Mouse (Mus musculus): ENCODE data around the gene Iqce. TPM values are rescaled to one million over a fixed set of nuclear protein-coding genes. Genes with fewer than 3 reads are reported as not detected.

The Iqce gene
- total RNA-seq, 2 experiments from 2014 or later: 2.6 to 3.1 TPM

DNA sequence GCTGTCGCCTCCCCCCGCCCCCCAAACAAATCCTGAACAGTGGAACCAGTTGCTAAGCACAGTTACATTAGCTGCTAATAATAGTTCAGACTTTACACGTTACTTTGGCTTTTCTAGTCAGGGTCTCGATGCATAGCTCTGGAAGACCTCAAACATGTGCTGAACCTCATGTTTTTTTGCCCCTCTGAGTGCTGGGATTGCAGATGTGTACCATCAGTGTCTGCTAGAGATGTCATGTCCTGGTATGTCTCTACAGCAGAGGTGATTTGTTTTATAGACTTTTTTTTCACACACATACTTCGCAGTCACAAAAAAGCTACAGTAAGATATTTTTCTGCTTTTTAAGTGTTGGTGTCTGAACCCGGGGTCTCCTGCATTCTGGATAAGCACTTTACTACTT, 30.1 kb downstream of the Iqce start:
- DNase-seq: no peak
- intact Hi-C loops (cut with DNase I): no loop called here

DNA sequence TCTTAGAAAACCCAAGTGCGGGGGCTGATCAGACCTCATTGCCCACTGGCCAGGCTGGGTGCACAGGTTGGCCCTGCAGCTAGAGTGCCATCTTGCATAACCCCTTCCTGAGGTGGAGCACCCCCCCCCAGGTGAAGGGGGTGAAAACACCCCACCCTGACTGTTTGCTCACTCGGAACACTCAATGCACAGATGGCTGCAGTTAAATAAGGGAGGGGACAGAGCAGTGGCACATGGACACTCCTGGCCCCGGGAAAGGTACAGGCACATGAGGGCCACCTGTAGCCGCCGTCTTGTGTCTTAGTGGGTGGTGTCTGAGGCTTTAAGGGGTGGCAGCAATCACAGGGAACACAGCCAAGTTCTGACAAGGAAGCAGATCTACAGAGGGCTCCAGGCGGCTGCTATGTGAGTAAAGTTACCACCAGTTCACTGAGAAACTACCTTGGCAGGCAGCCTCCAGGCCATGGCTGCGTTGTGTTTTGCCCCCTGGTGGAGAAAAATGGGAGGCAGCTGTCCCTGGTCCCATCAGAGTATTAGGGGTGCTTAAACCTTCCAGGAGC, 38.5 kb downstream of the Iqce start:
- DNase-seq: peak; percentile 38 to 55
- intact Hi-C loops (cut with DNase I): loop anchor here (2.0 to 5.0 kb wide), 2 partner anchors 35 to 121 kb away; no protein-coding TSS in a partner anchor

DNA sequence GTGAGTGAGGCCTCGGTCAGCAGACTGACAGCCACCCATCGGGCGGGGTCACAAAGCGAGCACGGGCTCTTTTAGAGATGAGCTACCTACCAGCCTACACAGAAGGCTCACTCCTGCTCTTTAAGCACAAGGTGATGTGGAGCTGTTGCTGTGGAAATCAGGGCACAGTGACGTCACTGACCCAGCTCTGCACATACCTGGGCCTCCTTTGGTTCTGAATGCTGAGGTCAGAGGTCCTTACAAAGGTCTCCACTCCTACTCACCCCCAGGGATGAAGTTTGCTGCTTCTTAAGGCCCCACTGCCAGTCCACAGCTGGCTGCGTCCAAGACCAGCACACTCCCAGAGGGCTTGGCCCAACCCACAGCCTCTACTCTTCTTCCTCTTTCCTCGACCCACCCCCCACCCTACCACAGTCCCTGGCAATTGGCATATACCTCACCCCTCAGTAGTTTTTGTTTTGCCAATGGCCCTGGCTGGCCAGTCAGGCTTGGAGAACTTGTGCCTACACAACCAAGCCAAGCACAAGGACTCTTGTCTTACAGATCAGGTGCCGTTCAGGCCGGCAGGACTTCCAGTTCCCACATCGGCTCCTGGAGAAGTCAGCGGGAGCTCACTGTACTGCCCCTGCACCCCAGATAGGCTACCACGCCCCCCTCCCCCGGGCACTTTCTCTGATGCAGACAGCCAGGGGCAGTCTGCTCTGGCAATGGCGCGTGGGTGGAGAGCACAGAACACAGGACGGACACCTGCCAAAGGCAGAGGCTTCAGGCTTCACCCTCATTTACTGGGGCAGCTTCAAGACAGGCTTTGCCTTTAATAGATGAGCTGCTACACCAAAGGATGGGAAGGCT, 39.2 kb downstream of the Iqce start:
- DNase-seq: no peak
- intact Hi-C loops (cut with DNase I): loop anchor here (5.0 kb wide), 1 partner anchor 121 kb away; no protein-coding TSS in a partner anchor

DNA sequence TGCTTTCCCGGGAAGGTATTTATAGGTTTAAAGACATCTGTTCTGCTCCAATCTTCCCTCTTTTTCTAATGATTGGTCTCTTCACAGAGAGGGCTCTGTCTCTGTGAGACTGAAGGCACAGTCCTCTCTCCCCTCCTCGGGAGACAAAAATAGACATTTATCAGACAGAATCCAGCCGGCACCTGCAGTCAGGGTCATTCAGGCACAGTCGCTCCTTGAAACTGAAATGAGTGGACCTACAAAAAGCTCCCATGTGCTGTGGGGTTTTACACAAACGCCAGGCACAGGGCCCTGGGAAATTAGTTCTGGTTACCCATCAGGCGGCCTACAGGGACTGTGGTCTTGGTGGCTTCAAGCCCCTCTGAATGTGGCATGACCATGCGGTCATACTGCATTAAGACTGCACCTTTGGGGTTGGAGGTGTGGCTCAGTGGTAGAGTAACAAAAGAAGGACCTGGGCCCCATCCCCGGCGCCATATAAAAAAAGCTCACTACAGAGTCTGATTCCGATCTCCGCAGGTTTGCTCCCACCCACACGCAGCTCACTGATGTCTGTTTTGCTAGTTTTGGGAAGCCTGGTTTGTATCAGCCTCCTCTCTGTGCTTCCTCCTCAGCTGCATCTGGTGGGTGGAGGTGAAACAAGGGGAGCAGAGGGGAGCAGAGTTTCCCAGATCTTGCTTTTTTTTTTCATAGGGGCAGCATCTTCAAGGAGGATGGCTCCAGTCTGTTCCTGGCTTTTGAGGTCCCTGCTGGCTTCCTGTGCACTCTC, 40.1 kb downstream of the Iqce start:
- intact Hi-C loops (cut with DNase I): loop anchor here (5.0 kb wide), 1 partner anchor 120 kb away; no protein-coding TSS in a partner anchor
- DNase-seq: no peak

DNA sequence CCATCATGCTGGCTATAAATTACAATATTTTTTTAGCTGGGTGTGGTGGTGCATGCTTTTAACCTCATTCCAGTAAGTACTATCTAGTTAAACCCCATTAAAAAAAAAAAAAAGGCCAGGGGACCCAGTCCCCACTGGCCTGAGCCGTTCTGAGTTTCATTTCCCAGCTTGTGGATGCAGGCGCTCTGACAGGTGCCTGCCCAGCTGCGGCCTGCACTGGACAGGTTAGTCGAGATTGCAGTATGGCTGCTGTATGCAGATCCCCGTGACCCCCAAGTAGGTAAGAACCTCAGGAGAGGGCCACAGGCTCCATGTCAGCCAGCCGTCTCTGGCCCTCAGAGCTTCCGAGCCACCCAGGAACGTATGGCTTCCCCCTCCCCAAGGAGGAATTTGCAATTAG, 40.8 kb downstream of the Iqce start:
- intact Hi-C loops (cut with DNase I): loop anchor here (5.0 kb wide), 1 partner anchor 119 kb away; no protein-coding TSS in a partner anchor
- no peak for DNase-seq

DNA sequence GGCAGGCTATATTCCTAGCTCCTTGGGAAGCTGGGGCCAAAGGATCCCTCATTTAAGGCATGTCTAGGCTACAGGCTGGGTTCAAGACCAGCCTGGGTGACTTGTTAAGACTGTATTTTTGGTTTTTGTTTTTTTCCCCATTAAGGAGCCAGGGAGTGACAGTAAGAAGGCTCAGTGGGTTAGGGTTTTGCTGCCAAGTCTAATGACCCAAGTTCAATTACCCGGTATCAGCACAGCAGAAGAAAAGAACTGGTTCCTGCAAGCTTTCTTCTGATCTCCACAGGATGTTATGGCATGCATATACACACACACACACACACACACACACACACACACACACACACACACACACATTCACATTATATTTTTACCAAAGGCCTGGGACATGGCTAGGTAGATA, 41.8 kb downstream of the Iqce start:
- intact Hi-C loops (cut with DNase I): loop anchor here (5.0 kb wide), 1 partner anchor 118 kb away; no protein-coding TSS in a partner anchor

DNA sequence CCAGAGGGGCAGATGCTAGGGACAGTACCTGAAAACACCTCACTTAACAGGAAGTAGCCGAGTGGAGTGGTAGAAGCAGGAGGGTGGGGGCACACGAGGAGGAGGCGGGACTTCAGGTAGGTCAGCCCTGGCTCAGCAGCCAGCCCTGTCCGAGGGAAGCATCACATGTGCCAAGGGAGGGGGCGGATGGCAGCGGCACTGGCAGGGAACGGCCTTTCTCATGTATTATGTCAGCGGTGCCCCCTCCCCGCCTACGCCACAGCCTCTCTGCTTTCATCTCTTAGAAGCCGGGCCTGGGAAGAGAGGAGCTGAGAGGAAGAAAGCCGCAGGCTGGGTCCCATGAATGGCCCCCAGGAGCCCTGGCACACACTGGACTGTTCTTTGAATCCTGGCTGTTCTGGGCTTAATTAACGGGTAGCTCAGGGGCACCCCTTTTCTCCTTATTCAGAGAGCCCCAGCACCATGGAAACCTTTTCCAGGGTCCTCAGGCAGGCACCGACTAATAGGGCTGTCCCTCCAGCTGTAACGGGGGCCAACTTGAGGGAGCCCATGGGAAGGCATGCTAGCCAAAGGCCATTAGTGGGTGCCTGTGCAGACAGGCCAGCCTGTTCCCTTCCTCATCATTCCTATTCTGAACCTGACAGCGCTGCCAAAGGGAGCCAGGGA, 42.4 kb downstream of the Iqce start:
- intact Hi-C loops (cut with DNase I): loop anchor here (5.0 kb wide), 1 partner anchor 117 kb away; no protein-coding TSS in a partner anchor
- no peak for DNase-seq

More for the DNA sequence above, 41.8 kb downstream of the Iqce start:
- no peak for DNase-seq

DNA sequence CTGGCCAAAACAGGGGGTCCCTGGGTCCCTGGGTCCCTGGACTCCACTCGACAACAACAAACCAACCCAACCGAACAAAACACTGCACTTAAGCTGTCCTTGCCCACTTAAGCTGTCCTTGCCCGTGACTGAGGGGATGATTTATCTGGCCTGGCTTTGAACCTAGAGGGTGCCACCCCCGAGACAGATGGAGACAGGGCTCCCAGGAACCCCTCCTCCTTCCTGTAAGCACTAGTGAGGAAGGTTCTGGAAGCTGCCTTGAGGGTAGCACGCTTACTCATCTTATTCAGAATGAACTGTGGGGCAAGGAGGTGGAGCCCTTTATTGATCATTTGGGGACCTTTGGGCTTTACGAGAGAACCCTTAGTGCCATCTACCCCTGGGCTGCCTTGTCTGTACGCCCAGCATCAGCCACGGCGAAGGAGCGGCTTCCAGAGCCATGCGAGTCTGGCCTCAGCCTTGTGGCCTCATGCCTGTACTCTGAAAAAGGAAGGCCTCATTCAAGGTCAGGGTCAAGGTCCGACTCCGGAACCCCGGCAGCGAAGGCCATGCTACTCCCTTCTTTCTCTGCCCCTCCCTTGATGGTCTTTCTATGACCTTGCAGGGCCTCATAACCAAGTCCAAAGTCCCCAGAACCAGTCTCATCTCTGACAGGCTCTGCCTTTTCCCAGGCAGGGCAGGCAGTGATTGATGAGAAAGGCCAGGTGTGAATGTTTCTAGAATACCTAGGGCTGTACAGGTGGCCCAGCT, 47.9 kb downstream of the Iqce start:
- intact Hi-C loops (cut with DNase I): no loop called here
- no peak for DNase-seq

DNA sequence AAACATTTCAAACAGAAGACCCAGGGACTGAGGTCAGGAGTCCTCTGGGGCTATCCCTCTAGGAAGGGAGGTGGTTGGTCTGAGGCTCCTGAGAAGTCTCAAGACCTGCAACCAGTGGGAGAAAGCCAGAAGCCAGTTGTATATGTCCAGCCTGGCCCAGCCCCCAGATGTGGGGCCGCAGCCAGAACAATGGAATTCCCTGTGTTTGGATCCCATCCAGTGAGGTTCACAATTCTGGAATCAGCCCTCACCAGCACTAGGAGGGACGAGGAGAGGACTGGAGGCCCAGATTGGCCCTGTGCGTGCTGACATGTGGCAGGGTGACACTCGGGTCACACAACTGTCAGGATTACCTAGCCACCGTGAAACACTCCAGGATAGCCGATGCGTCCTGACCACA, 49.6 kb downstream of the Iqce start:
- intact Hi-C loops (cut with DNase I): no loop called here

DNA sequence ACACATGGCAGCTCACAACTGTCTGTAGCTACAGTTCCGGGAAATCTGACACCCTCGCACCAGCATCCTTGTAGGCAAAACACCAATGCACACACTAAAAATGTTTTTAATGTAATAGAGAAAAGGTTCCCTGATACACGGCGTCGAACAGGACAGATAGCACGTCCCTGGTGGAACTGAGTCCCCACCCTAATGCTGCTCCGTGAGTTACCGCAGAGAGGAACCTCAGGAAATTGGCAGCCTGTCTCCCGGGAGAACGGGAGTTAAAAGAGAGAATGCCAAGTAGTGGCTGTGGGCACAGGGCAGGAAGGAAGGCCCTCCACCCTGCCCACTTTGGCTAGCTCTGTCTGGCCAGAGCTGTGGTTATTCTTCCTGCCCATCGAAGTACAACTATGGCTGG, 50.9 kb downstream of the Iqce start:
- intact Hi-C loops (cut with DNase I): loop anchor here (2.0 kb wide), 1 partner anchor 56 kb away; no protein-coding TSS in a partner anchor
- no peak for DNase-seq

More for the DNA sequence above, 49.6 kb downstream of the Iqce start:
- DNase-seq: no peak

DNA sequence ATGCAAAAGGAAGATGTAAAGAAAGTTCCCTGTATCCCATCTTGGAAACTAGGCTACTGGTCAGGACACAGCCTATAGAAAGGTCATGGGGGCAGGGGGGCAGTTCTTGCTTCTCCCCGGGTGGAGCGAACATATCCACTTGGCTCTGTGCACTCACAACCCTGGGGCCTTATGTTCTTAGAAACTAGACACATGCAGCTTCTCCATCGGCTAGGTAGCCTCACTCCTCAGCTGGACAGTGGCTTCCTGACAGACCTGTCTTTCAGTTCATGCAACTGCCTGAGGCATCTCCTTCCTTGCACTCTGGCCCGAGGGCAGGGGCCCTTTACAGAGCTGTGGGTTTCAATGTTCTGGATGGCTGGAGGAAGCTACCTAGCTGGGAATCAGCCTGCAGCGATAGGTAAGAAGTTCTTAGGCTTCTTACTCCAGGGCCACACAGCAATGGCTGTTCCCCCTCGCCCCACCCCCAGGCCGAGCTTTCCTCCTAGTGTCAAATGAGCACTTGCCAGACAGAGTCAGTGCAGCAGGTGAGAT, 52.2 kb downstream of the Iqce start:
- intact Hi-C loops (cut with DNase I): loop anchor here (2.0 kb wide), 1 partner anchor 57 kb away; no protein-coding TSS in a partner anchor

DNA sequence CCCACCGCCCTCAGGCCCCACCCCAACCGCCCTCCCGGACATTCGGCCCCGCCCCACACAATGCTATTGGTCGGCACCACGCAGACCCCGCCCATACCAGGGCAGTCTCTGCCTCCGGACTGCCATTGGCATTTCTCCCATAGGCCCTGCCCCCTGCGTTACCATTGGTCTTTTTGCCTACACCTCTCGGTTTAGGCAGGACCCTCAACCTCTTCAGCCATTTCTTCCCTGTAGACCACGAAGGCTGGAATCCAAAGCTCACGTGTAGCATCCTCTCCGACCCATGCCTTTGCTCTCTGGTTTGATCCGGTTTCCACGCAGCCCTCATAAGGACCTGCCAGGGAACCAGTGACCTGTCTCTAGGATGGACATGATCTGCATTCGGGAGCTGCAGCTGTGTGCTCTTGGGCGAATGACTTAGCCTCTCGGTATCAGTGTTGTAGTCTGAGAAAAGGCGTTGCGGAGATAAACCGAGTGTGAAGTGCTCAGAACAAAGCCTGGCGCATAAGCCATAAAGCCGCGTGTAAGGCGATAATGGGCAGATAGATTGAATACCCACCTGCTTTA, 53.0 kb downstream of the Iqce start:
- DNase-seq: peak; percentile 90 to 98
- intact Hi-C loops (cut with DNase I): no loop called here

More for the DNA sequence above, 52.2 kb downstream of the Iqce start:
- no peak for DNase-seq

DNA sequence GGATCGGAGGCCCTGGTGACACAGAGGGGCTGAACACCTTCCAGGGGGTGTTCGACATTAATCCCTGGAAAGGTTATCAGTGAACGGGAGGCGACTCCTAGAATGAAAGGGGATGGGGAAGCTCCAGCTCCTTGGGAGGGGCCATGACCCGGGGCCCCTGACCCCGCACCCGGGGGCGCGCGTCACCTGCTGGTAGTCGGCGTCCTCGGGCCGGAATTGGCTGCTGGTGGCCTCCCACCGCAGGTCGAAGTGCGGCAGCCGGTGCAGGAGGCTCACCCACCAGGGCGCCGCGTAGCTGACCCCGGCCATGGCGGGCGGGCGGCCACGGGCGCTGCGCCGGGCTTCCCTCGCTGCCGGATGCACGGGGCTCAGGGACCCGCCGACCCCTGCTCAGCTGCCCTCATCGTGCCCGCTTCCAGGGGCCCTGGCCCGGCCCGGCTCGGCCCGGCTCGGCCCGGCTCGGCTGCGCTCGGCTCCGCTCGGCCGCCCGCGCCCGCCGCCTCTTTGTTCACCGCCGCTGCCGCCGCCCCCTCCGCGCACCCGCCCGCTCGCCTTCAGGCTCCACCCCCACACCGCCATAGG, 53.6 kb downstream of the Iqce start, which contains the start of gene Ttyh3:
TSS of gene Ttyh3 (minus strand) at position 513 of the 582 bp plus-strand sequence.
- intact Hi-C loops (cut with DNase I): no loop called here
- DNase-seq: no peak

DNA sequence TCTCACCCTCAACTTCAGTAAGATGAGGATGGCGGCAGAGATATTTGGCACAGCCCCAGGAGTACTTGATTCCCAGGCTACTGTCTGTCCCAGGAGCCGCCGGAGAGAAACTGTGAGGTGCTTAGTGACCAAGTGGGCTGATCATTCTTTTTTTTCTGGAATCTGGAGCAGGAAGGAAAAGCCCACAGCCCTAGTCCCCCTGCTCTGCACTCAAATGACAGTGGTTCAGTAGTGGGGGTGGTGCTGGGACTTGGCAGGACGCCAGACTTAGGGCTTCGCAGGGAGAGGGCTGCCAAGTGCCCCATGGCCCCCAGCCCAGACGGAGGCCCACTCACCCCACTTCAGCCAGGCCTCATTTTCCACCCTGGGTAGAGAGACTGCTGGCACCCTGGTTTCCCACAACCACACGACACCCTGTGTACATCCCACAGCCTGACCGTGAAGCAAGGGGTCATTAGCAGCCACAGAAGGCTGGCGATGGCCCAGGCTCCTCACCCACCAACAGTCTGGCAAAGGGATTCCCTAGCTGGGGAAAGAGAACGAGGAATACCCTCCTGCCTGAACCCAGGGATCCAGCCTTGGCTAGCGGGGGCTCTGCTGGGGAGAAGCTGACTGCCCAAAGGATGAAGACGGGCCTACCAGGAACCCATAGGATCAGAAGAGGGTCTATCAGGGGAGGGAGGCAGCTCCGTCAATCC, 54.2 kb downstream of the Iqce start:
- peak in 1 of 2 experiments; percentile 38 for DNase-seq
- intact Hi-C loops (cut with DNase I): no loop called here

DNA sequence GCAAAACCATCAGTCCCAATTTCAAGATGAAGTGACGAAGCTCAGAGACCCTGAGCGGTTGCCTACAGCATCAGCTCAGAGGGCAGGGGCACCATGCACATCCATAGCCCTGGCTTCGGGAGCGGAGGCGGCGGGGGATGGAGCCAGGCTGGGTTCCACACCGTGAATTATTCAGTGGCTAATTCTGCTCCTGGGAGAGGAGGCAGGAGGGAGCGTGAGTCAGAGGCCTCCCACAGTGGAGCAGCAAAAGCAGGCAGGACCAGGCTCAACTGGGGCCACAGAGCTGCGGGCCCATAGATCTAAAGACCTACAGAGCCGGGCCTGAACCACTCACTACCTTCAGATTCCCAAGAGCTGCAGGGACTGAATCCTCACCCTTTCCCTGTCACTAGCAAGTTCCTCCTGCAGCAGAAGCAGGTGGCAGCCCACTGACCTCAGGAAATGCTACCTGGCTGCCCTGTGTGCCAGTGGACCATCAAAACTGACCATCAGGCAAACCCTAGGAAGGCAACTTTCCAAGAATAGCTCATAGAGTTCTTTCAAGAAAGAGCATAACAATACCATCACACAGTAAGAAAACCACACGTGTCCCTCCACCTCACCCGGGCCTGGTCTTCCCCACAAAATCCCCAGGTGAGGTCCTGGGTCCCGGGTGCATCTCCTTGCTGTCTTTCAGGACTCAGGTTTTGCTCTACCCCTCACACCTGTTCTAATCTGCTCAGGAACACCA, 55.0 kb downstream of the Iqce start:
- intact Hi-C loops (cut with DNase I): no loop called here
- DNase-seq: no peak

DNA sequence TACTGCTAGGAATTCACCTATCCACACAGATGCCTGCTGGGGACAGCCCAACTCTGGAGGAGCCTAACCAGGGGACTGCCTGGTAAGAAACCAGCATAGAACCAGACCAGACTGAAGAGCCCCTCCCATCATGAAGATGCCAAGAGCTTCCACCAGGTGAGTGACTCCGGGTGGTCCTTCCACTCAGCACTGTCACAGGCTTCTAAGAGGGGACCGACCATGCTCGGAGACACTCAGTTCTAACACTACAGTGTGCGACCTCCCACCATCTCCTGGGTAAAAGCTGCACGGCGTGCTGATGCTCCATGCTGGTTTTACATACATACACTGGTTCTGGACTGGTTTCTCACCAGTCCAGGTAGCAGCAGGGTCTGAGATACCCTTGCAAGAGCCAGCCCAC, 56.0 kb downstream of the Iqce start:
- intact Hi-C loops (cut with DNase I): no loop called here
- no peak for DNase-seq

DNA sequence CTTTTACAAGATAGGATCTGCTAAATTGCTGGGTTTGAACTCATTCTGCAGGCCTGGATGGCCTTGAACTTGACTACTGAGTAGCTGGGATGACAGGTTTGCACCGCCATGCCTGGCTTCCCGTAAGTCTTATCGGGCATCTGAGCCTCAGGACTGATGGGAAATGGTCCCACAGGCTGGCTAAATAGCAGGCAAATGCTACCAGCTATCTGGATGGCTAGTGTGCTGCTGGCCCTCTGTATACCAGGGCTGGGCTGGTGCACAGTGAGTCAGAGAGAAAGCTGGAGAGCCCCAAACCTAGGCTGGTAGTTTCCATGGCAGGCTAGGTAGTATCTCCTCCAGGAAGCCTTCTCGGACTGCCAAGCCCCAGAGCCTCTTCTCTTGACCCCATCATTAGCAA, 56.7 kb downstream of the Iqce start:
- no peak for DNase-seq
- intact Hi-C loops (cut with DNase I): no loop called here

Measured in gastrocnemius, postnatal 36 days (tissue).